Mouse (Mus musculus): ENCODE measurements around the gene Fgf22.

DNA sequence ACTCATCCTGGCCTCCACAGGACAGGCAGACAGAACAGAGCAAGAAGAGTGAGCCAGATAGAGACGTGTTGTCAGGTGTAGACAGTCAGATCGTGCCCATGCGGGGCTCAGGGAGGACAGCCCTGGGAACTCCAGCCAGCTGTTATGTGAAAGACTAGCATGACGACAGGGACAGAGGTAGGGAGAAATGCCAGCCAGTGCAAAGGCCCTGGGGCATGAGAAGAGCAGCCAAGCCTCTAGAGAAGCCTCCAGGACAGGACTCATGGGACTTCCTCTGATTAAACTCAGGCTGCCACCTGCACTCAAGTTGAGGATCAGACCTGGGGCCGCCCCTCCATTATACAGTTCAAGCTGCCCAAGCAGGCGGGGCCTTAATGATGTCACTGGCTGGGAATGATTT is 6.4 kb upstream of the Fgf22 start:
- TF ChIP-seq CTCF (IDR thresholded peaks at IDR 0.05) (no peak), EP300 (IDR thresholded peaks at IDR 0.05) (no peak)

All from lung, postnatal 0 days (tissue).